Mouse (Mus musculus) midbrain, embryonic 10.5 days (tissue): ENCODE measurements around the gene Ten1. TPM values are rescaled to one million over a fixed set of nuclear protein-coding genes. Genes with fewer than 3 reads are reported as not detected.

Source experiments
- DNase-seq: peaks from one replicate; pipeline ENCODE4 v3.0.0-alpha.2; 2017; ENCODE audit warnings: low spot score
- H3K27ac ChIP-seq: fragments of 300-500 bp; sonication (generic); replicated peaks from 2 replicates; pipeline ENCODE4 v1.5.1; 2016; ENCODE audit warnings: mild to moderate bottlenecking
- H3K27me3 ChIP-seq: fragments of 300-500 bp; sonication (generic); 2 replicates; pipeline ENCODE4 v1.6.1; 2016; ENCODE audit warnings: low read depth, mild to moderate bottlenecking; ENCODE audit not compliant: poor library complexity, severe bottlenecking
- H3K36me3 ChIP-seq: fragments of 300-500 bp; sonication (generic); 2 replicates; pipeline ENCODE4 v1.6.1; 2016; ENCODE audit warnings: mild to moderate bottlenecking, moderate library complexity
- H3K4me1 ChIP-seq: fragments of 300-500 bp; sonication (generic); 2 replicates; pipeline ENCODE4 v1.6.1; 2016
- H3K4me3 ChIP-seq: fragments of 300-500 bp; sonication (generic); 2 replicates; pipeline ENCODE4 v1.5.1; 2016; ENCODE audit warnings: mild to moderate bottlenecking, moderate library complexity
- H3K9me3 ChIP-seq: fragments of 300-500 bp; sonication (generic); replicated peaks from 2 replicates; pipeline ENCODE4 v1.6.1; 2016; ENCODE audit warnings: mild to moderate bottlenecking
- WGBS: fragments of 180-500 bp; shearing (Covaris S2); methylation state at CpG from one replicate; pipeline ENCODE4 v1.1.7; 2016; 5-methylcytosine and 5-hydroxymethylcytosine counted together
- polyA plus RNA-seq: library from polyadenylated mRNA; unstranded; fragments of >200 nt; fragmentation: Nextera tagmentation; extraction: Ambion mirVana; gene quantifications from 2 replicates; pipeline ENCODE4 v1.2.1, GENCODE M21; 2016

Ten1 gene
- polyA plus RNA-seq, 1 experiment from 2014 or later, result 60.8 TPM

DNA sequence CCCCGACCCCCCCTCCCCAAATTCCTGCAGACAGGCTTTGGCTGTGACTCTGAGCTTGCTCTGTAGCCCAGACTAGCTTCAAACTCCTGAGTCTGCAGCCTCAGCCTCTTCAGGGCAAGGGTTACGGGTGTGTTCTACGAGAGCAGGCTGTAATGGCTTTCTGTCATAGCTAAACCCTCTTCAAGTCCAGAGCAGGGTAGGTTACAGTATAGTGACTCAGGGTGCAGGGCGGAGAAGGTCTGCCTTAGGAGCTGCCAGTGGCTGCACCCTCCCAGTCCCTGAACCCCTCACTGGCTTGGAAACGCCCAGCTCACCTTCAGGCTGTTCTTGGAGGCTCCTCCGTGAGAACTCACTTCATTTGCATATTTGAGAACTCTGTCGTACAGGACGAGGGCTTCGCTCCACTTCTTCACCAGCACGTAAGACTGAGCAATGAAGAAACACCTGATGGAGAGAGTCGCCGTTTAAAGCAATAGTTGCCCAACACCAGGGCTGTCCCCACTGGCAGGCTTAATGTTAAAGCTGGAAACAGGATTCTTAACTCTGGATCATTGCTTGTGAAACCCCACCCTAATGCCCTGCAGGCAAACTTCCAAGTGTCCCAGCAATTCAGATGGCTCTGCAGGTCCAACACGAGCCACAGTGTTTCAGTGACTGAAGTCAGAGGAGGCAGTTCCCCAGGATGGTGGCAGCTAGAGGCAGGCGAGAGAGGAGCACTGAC is 49.0 kb downstream of the Ten1 start:
- H3K4me3 ChIP-seq, result no peak overlapping the region
- H3K27ac ChIP-seq, result no peak overlapping the region
- 87% methylated on average over 14 of the region's 14 CpGs for WGBS
- H3K27me3 ChIP-seq, result no peaks in the 10 kb centered on the region
- peaks cover 100% of the 10 kb centered on the region for H3K36me3 ChIP-seq
- no peaks in the 10 kb centered on the region for H3K9me3 ChIP-seq
- H3K4me1 ChIP-seq, result no peaks in the 10 kb centered on the region
- no peak for DNase-seq

DNA sequence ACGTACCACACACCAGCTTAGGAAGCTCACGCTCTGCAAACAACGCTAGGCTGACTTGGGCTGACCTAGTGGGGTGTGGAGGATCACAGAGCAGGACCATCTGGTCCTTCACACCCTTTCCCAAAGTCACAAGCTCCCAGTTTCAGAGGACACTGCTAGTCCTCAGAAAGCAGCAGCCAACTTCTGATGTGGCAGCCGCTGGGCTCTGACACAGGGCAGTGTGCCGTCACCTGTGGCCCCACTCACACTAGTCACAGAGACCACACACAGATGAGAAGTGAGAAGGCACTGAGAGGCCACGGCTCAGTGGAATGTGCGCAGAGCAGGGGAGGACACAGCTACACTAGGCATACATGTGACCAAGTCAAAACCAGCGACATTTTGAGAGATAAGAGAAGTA is 52.2 kb downstream of the Ten1 start:
- no peaks in the 10 kb centered on the region for H3K9me3 ChIP-seq
- H3K36me3 ChIP-seq, result peaks cover 100% of the 10 kb centered on the region
- no peaks in the 10 kb centered on the region for H3K27me3 ChIP-seq
- H3K27ac ChIP-seq, result no peak overlapping the region
- H3K4me1 ChIP-seq, result no peaks in the 10 kb centered on the region
- WGBS, result 97% methylated on average over 8 of the region's 8 CpGs
- DNase-seq, result no peak
- no peak overlapping the region for H3K4me3 ChIP-seq

DNA sequence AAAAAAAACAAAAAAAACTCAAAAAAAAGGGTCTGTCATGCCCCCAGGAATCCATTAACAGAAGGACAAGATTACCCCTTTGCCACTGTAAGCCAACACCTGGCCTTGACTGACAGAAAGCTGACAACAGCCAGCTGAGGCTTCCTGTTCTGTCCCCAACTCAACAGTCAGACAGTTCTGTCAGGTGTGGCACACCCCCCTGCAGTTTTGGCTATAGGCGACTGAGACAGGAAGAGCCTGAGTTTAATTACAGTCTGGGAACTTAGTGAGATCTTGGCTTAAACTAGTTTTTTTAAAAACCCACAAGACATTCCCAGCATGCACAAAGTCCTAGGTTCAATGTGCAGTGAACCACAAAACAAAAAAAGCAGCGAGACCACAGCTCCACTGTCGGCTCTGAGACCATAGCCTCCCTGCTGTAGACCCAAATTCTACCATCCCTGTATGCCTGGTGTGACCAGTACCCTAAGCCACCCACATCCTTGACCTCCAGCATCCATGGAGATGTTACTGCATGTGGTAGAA is 54.5 kb downstream of the Ten1 start:
- Histone ChIP-seq H3K36me3 (peaks cover 100% of the 10 kb centered on the region), H3K27me3 (no peaks in the 10 kb centered on the region), H3K4me1 (no peaks in the 10 kb centered on the region), H3K27ac (no peak overlapping the region), H3K4me3 (no peak overlapping the region), H3K9me3 (no peaks in the 10 kb centered on the region)
- DNase-seq, result no peak
- WGBS, result 92% methylated on average over 3 of the region's 3 CpGs

DNA sequence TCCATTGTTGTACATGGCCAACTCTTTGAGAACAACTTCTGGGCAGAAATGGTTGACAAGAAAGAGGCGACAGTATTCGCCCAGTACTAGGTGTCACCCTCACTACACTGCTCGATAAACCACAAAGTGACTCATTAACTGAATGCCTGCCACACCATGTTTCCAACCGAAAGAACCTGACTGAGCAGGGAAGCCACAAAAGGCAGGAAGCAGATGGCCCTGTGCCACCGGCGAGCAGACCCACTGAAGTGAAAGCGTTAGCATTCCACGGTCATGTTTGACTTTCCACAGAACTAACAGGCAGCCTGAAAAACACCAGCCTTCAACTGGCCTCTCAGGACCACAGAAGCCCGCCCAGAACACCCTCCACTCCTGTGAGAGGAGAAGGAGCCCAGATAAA is 56.0 kb downstream of the Ten1 start:
- DNase-seq, result no peak
- WGBS, result 95% methylated on average over 9 of the region's 9 CpGs
- Histone ChIP-seq H3K27ac (no peak overlapping the region), H3K4me3 (no peak overlapping the region), H3K4me1 (no peaks in the 10 kb centered on the region), H3K9me3 (no peaks in the 10 kb centered on the region), H3K27me3 (no peaks in the 10 kb centered on the region), H3K36me3 (peaks cover 100% of the 10 kb centered on the region)

GRCm38 (mm10) chr11:116255090-116255981 is 56.7 kb downstream of the Ten1 start:
- no peaks in the 10 kb centered on the region for H3K9me3 ChIP-seq
- DNase-seq, result no peak
- no peaks in the 10 kb centered on the region for H3K27me3 ChIP-seq
- H3K36me3 ChIP-seq, result peaks cover 100% of the 10 kb centered on the region
- no peaks in the 10 kb centered on the region for H3K4me1 ChIP-seq
- no peak overlapping the region for H3K27ac ChIP-seq
- H3K4me3 ChIP-seq, result no peak overlapping the region
- 92% methylated on average over 22 of the region's 22 CpGs for WGBS

- peaks cover 100% of the 10 kb centered on the region for H3K36me3 ChIP-seq
- no peak overlapping the region for H3K27ac ChIP-seq
- no peaks in the 10 kb centered on the region for H3K9me3 ChIP-seq
- no peak for DNase-seq
- no peaks in the 10 kb centered on the region for H3K27me3 ChIP-seq
- WGBS, result 92% methylated on average over 9 of the region's 9 CpGs
- no peak overlapping the region for H3K4me3 ChIP-seq
- H3K4me1 ChIP-seq, result no peaks in the 10 kb centered on the region
These were observed 57.5 kb downstream of the Ten1 start for GRCm38 (mm10) chr11:116255982-116256675.

GRCm38 (mm10) chr11:116259461-116259860 is 60.8 kb downstream of the Ten1 start:
- Histone ChIP-seq H3K4me3 (no peak overlapping the region), H3K27ac (no peak overlapping the region), H3K9me3 (no peaks in the 10 kb centered on the region), H3K36me3 (peaks cover 100% of the 10 kb centered on the region), H3K4me1 (no peaks in the 10 kb centered on the region), H3K27me3 (no peaks in the 10 kb centered on the region)
- no peak for DNase-seq
- 94% methylated on average over 8 of the region's 8 CpGs for WGBS

GRCm38 (mm10) chr11:116260259-116260658 is 61.6 kb downstream of the Ten1 start:
- Histone ChIP-seq H3K27ac (no peak overlapping the region), H3K4me3 (no peak overlapping the region), H3K4me1 (no peaks in the 10 kb centered on the region), H3K36me3 (peaks cover 100% of the 10 kb centered on the region), H3K9me3 (no peaks in the 10 kb centered on the region), H3K27me3 (no peaks in the 10 kb centered on the region)
- DNase-seq, result no peak
- WGBS, result 92% methylated on average over 7 of the region's 7 CpGs

Other genes starting within 250 kb of the Ten1 start
- 0.63 and 0.67 TPM in 2 replicates for gene Itgb4, start 224.1 kb upstream of the Ten1 start, polyA plus RNA-seq
- 161 and 210 TPM in 2 replicates for gene Galk1, start 186.1 kb upstream of the Ten1 start, polyA plus RNA-seq
- 1,512 and 1,693 TPM in 2 replicates for gene H3f3b, start 170.9 kb upstream of the Ten1 start, polyA plus RNA-seq
- gene Unk, start 168.5 kb upstream of the Ten1 start, polyA plus RNA-seq, result 46.4 and 52.2 TPM in 2 replicates
- gene Unc13d, start 120.9 kb upstream of the Ten1 start, polyA plus RNA-seq, result 2.5 and 3.1 TPM in 2 replicates
- 91.8 and 109 TPM in 2 replicates for gene Wbp2, start 111.9 kb upstream of the Ten1 start, polyA plus RNA-seq
- gene Trim47, start 71.6 kb upstream of the Ten1 start, polyA plus RNA-seq, result 2.7 TPM in 2 replicates
- gene Trim65, start 67.7 kb upstream of the Ten1 start, polyA plus RNA-seq, result 1.4 and 1.8 TPM in 2 replicates
- 113 TPM in 2 replicates for gene Mrpl38, start 60.0 kb upstream of the Ten1 start, polyA plus RNA-seq
- gene Fbf1, start 30.7 kb upstream of the Ten1 start, polyA plus RNA-seq, result 58.9 and 71.0 TPM in 2 replicates
- gene Acox1, start 190 bp downstream of the Ten1 start, polyA plus RNA-seq, result 21.2 and 26.3 TPM in 2 replicates
- 0.32 and 0.57 TPM in 2 replicates for gene Evpl, start 39.2 kb downstream of the Ten1 start, polyA plus RNA-seq
- gene Srp68, start 75.4 kb downstream of the Ten1 start, polyA plus RNA-seq, result 96.1 and 106 TPM in 2 replicates
- 0.09 and 0.12 TPM in 2 replicates for gene Galr2, start 82.1 kb downstream of the Ten1 start, polyA plus RNA-seq
- gene Exoc7, start 108.4 kb downstream of the Ten1 start, polyA plus RNA-seq, result 57.6 and 71.6 TPM in 2 replicates
- 7.1 and 8.4 TPM in 2 replicates for gene Foxj1, start 136.5 kb downstream of the Ten1 start, polyA plus RNA-seq
- 5.3 and 10.1 TPM in 2 replicates for gene Rnf157, start 214.2 kb downstream of the Ten1 start, polyA plus RNA-seq
- 37.5 and 40.9 TPM in 2 replicates for gene Ubald2, start 235.2 kb downstream of the Ten1 start, polyA plus RNA-seq